Mouse (Mus musculus): ENCODE results near the gene Olfr596.
"Not testable (repeated sequence)": the region's sequence is repeated elsewhere in the genome, so short reads cannot be mapped to it uniquely, and the experiment has no call there.

The Olfr596 gene

GRCm38 (mm10) chr7:103305348-103305747 is at the start of gene Olfr596:
Gene Olfr596, plus strand, starts transcription at chr7:103305648.
- DNase-seq: not testable (repeated sequence)

GRCm38 (mm10) chr7:103316015-103316414 is 10.6 kb downstream of the Olfr596 start, which contains the start of gene Olfr597:
Gene Olfr597, plus strand, starts transcription at chr7:103316315.
- DNase-seq: not testable (repeated sequence)

GRCm38 (mm10) chr7:103323268-103323667 is 17.8 kb downstream of the Olfr596 start, which contains the start of gene Olfr598:
Gene Olfr598, plus strand, starts transcription at chr7:103323568.
- no peak for DNase-seq

- no peak for DNase-seq
Observed at GRCm38 (mm10) chr7:103335617-103336016, 30.2 kb downstream of the Olfr596 start, which contains the start of gene Olfr599. Gene Olfr599, plus strand, starts transcription at chr7:103335917.

GRCm38 (mm10) chr7:103349569-103349968 is 44.1 kb downstream of the Olfr596 start, which contains the start of gene Olfr600:
Gene Olfr600, minus strand, starts transcription at chr7:103349669.
- DNase-seq: no peak

Data from lung, postnatal 14 days (tissue).